Mouse (Mus musculus) G1E (cell line): Measurements from ENCODE around the gene Lsr. TPM values are rescaled to one million over a fixed set of nuclear protein-coding genes. Genes with fewer than 3 reads are reported as not detected.

Source experiments
- ATAC-seq: 2 replicates; pipeline ENCODE4 v1.8.0; 2016; ENCODE audit warnings: mild to moderate bottlenecking; ENCODE audit not compliant: insufficient number of reproducible peaks, poor library complexity, low FRiP score, severe bottlenecking; ENCODE audit errors: extremely low read depth
- DNase-seq: peaks from one replicate; pipeline ENCODE4 v3.0.0; 2012; ENCODE audit warnings: low spot score
- H3K27me3 ChIP-seq: 2 replicates; pipeline ENCODE4 v1.6.1; 2012; ENCODE audit warnings: mild to moderate bottlenecking, low read length, inconsistent platforms; ENCODE audit not compliant: insufficient read depth
- H3K36me3 ChIP-seq: replicated peaks from 2 replicates; pipeline ENCODE3; 2012; ENCODE audit warnings: mild to moderate bottlenecking, inconsistent platforms
- H3K4me1 ChIP-seq: 2 replicates; pipeline ENCODE4 v1.6.1; 2012; ENCODE audit warnings: low read depth, low read length, inconsistent platforms, mixed read lengths; ENCODE audit not compliant: insufficient read depth
- H3K4me3 ChIP-seq: 2 replicates; pipeline ENCODE4 v1.5.1; 2012; ENCODE audit warnings: low read depth, mild to moderate bottlenecking, inconsistent platforms, low read length, moderate library complexity, mixed read lengths
- H3K9me3 ChIP-seq: replicated peaks from 2 replicates; pipeline ENCODE4 v1.6.1; 2012; ENCODE audit warnings: inconsistent platforms
- CTCF ChIP-seq: IDR thresholded peaks from 2 replicates; pipeline ENCODE4 v1.5.1; 2012; ENCODE audit warnings: low read depth, low read length, inconsistent platforms, mixed read lengths
- GATA1 ChIP-seq: IDR thresholded peaks from 2 replicates; pipeline ENCODE4 v1.6.1; 2012; ENCODE audit warnings: borderline replicate concordance, low read length, inconsistent platforms, mixed read lengths
- GATA2 ChIP-seq: IDR thresholded peaks from 2 replicates; pipeline ENCODE4 v1.6.1; 2012; ENCODE audit warnings: low read depth, low read length, inconsistent platforms, borderline replicate concordance
- POLR2AphosphoS5 ChIP-seq: IDR thresholded peaks from 2 replicates; pipeline ENCODE4 v1.6.1; 2012; ENCODE audit warnings: low read depth, low read length, inconsistent platforms; ENCODE audit not compliant: insufficient replicate concordance
- TAL1 ChIP-seq: conservative IDR thresholded peaks from 2 replicates; pipeline ENCODE4 v1.6.1; 2012; ENCODE audit warnings: low read depth, low read length, inconsistent platforms, mixed read lengths
- polyA plus RNA-seq: library from polyadenylated mRNA; stranded (reverse); fragments of >175 nt; gene quantifications from 2 replicates; pipeline ENCODE4 v1.2.3, GENCODE M21; 2012
- total RNA-seq, 2 experiments: library from RNA; stranded (forward) in 1 of 2; stranded (reverse) in 1 of 2; fragments of 200-1000 nt in 1 of 2; fragments of >200 nt in 1 of 2; fragmentation: Nextera tagmentation in 1 of 2; gene quantifications; 2 replicates each; pipeline ENCODE4 v1.2.3; 2014 to 2017

Lsr gene
- total RNA-seq (2014; fragmentation: Nextera tagmentation): not detected in 2 replicates
- 0.11 TPM in 1 of 2 replicates, not detected in the other for total RNA-seq (2017)
- polyA plus RNA-seq: not detected in 2 replicates

- Histone ChIP-seq H3K4me1 (peaks cover 4% of the 10 kb centered on the region), H3K36me3 (no peaks in the 10 kb centered on the region), H3K9me3 (peaks cover 8% of the 10 kb centered on the region), H3K27me3 (peaks cover 21% of the 10 kb centered on the region), H3K4me3 (peak within 1 kb of the TSS; percentile 61; the same call in 1 of the 2 replicates)
- DNase-seq (no peak), ATAC-seq (no peak)
- no peak for TF ChIP-seq TAL1
- no peak for TF ChIP-seq CTCF
- TF ChIP-seq GATA2: no peak
- TF ChIP-seq POLR2AphosphoS5: no peak
- no peak for TF ChIP-seq GATA1
These were observed at the start of gene Lsr for GRCm38 (mm10) chr7:30973251-30973500. TSS of gene Lsr (minus strand) at chr7:30973464.

- Histone ChIP-seq H3K9me3 (peaks cover 6% of the 10 kb centered on the region), H3K36me3 (no peaks in the 10 kb centered on the region), H3K4me3 (no peak overlapping the region), H3K4me1 (no peaks in the 10 kb centered on the region), H3K27me3 (no peaks in the 10 kb centered on the region)
- ATAC-seq (no peak), DNase-seq (no peak)
- TF ChIP-seq TAL1 (no peak), GATA2 (no peak), GATA1 (no peak), CTCF (no peak), POLR2AphosphoS5 (no peak)
These were observed 44.0 kb upstream of the Lsr start for GRCm38 (mm10) chr7:31017104-31017901.

- no peak for TF ChIP-seq POLR2AphosphoS5
- TF ChIP-seq GATA2: no peak
- no peak for TF ChIP-seq GATA1
- TF ChIP-seq CTCF: no peak
- TF ChIP-seq TAL1: no peak
- no peak for ATAC-seq
- DNase-seq: no peak
These were observed 39.7 kb upstream of the Lsr start for GRCm38 (mm10) chr7:31012971-31013370.

GRCm38 (mm10) chr7:31008889-31009288, 35.6 kb upstream of the Lsr start:
- DNase-seq: no peak
- no peaks in the 10 kb centered on the region for H3K9me3 ChIP-seq
- no peak for ATAC-seq

More at GRCm38 (mm10) chr7:31012971-31013370, 39.7 kb upstream of the Lsr start:
- H3K4me1 ChIP-seq: no peaks in the 10 kb centered on the region
- no peaks in the 10 kb centered on the region for H3K36me3 ChIP-seq
- H3K27me3 ChIP-seq: no peaks in the 10 kb centered on the region
- no peaks in the 10 kb centered on the region for H3K9me3 ChIP-seq
- no peak overlapping the region for H3K4me3 ChIP-seq

GRCm38 (mm10) chr7:31008175-31008574, 34.9 kb upstream of the Lsr start:
- DNase-seq (no peak), ATAC-seq (no peak)
- no peaks in the 10 kb centered on the region for H3K4me1 ChIP-seq
- TF ChIP-seq GATA1: no peak
- no peak for TF ChIP-seq CTCF
- TF ChIP-seq GATA2: no peak
- no peak for TF ChIP-seq POLR2AphosphoS5
- TF ChIP-seq TAL1: no peak
- no peaks in the 10 kb centered on the region for H3K9me3 ChIP-seq
- H3K4me3 ChIP-seq: no peak overlapping the region
- H3K27me3 ChIP-seq: no peaks in the 10 kb centered on the region
- no peaks in the 10 kb centered on the region for H3K36me3 ChIP-seq

More at GRCm38 (mm10) chr7:31008889-31009288, 35.6 kb upstream of the Lsr start:
- H3K36me3 ChIP-seq: no peaks in the 10 kb centered on the region
- H3K27me3 ChIP-seq: no peaks in the 10 kb centered on the region
- H3K4me3 ChIP-seq: no peak overlapping the region
- TF ChIP-seq POLR2AphosphoS5: no peak
- no peak for TF ChIP-seq GATA2
- no peak for TF ChIP-seq GATA1
- TF ChIP-seq TAL1: no peak
- H3K4me1 ChIP-seq: no peaks in the 10 kb centered on the region

GRCm38 (mm10) chr7:31007775-31008174, 34.5 kb upstream of the Lsr start:
- TF ChIP-seq TAL1: no peak
- no peak for TF ChIP-seq POLR2AphosphoS5
- TF ChIP-seq GATA2: no peak
- TF ChIP-seq GATA1: no peak
- no peak for TF ChIP-seq CTCF
- H3K27me3 ChIP-seq: no peaks in the 10 kb centered on the region
- DNase-seq (no peak), ATAC-seq (no peak)
- 0 out of 2 replicates have a peak, but pooled peaks cover under 1% of the 10 kb centered on the region for H3K4me1 ChIP-seq
- H3K36me3 ChIP-seq: no peaks in the 10 kb centered on the region
- no peak overlapping the region for H3K4me3 ChIP-seq
- H3K9me3 ChIP-seq: no peaks in the 10 kb centered on the region
